Mouse (Mus musculus) natural killer cell, adult 2 months (primary cell): Measurements from ENCODE around the gene Ranbp10.
"Not testable (repeated sequence)": the region's sequence is repeated elsewhere in the genome, so short reads cannot be mapped to it uniquely, and the experiment has no call there.

Experiments used
- DNase-seq, 2 experiments: peaks; one replicate each; pipeline ENCODE4 v3.0.0; 2022; ENCODE audit warnings: low spot score in 2 of 2

Gene Ranbp10

GRCm38 (mm10) chr8:105835318-105835717 lies 8.2 kb upstream of the Ranbp10 start:
- DNase-seq = peak; percentile 80 to 87

DNA sequence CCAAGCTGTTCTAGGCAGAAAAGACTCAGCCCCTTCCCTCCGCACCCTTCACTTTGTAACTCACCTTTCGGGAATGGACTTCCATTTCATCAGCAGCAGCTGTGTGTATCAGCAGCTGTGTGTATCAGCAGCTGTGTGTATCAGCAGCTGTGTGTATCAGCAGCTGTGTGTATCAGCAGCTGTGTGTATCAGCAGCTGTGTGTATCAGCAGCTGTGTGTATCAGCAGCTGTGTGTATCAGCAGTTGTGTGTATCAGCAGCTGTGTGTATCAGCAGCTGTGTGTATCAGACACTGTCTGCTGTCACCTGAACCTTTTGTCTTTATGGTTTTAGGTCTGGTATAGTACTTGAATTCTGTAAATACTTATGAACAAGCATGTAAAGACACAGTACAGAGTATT lies 6.6 kb upstream of the Ranbp10 start:
- not testable (repeated sequence) for DNase-seq

DNA sequence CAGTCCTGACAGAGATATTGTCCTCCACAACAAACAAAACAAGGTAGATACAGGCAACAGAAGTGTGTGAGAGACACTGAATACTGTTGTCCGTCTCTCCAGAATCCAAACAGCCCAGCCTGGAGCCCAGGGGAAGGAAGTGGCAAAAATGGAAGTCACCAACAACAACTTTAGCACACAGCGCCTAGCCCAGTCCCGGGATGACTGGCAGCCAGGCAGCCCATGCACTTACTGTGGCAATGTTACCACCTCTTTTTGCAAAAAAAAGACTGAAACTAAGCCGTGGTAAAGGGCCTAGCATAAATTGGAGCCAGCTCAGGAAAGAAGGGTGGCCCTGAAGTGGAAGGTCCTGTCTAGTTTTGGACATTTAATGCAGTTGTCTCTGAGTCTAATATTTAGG lies 771 bp downstream of the Ranbp10 start:
- no peak for DNase-seq

- DNase-seq = peak in 1 of 2 experiments; percentile 20
These were observed 1.6 kb downstream of the Ranbp10 start for GRCm38 (mm10) chr8:105825506-105825905.

DNA sequence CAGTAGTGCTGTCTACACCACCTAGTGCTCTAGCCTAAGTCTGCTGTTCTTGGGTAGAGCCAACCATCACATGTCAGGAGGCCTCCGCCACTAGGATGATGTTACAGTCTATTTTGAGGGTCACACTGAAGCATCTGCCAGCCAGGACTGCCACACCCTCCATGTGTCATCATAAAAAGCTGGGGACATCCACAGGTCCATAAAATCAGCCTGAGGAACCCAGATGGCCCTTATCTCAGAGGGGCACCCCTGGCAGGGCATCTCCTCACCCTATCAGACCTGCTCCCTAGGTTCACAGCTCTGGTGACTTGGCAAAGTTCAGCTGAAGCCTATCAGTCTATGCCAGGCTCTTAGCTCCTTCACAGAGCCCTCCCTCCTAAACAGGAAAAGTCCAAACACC lies 6.2 kb downstream of the Ranbp10 start:
- no peak for DNase-seq

DNA sequence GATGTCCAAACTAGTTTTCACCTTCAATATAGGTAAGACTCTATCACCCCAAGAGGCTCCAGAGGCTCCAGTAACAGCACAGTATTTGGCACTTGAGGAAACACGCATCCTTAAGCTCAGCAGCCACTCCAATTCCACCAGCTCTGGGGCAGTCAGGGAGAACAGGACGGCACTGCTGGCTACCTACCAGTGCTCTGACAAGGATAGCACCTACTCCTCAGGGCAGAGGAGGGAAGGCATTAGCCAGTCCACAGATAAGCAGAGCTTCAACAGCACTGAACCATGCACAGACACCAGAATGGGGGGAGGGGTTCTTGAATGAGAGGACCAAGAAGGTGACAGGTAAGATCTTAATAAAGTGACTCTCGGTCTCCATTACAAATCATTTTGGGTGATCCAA lies 7.5 kb downstream of the Ranbp10 start:
- no peak for DNase-seq

GRCm38 (mm10) chr8:105813241-105813640 lies 13.9 kb downstream of the Ranbp10 start:
- no peak for DNase-seq

- no peak for DNase-seq
These were observed 14.6 kb downstream of the Ranbp10 start for GRCm38 (mm10) chr8:105812511-105812910.

- DNase-seq = no peak
These were observed 15.6 kb downstream of the Ranbp10 start for GRCm38 (mm10) chr8:105811543-105811942.

GRCm38 (mm10) chr8:105811061-105811460 lies 16.1 kb downstream of the Ranbp10 start:
- no peak for DNase-seq

DNA sequence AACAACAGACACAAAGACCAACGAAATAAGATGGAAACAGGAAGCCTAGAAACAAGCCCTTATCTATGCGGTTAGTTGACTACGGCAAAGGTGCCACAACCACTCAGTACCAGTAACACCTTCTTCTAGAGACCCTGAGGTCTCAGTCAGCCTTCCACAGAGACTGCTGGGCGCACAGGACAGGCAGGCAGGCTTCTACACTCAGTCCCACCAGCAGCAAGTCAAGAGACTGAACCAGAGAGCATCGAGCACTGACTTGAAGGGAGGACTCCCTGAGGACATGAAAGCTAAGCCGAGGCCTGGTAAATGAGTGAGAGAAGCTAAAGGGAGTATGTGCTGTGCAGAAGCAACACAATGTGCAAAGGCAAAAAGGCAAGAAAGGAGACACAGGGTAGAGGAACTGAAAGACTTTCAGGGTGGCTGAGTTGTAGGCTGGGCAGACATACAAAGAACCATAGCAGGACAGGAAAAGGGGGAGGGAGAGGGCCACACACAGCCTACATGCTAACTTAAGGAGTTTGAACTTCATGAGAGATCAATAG lies 16.8 kb downstream of the Ranbp10 start:
- DNase-seq = peak; percentile 56 to 63

GRCm38 (mm10) chr8:105808480-105808879 lies 18.7 kb downstream of the Ranbp10 start:
- peak; percentile 43 to 66 for DNase-seq

- DNase-seq = no peak
These were observed 19.4 kb downstream of the Ranbp10 start for GRCm38 (mm10) chr8:105807766-105808165.

DNA sequence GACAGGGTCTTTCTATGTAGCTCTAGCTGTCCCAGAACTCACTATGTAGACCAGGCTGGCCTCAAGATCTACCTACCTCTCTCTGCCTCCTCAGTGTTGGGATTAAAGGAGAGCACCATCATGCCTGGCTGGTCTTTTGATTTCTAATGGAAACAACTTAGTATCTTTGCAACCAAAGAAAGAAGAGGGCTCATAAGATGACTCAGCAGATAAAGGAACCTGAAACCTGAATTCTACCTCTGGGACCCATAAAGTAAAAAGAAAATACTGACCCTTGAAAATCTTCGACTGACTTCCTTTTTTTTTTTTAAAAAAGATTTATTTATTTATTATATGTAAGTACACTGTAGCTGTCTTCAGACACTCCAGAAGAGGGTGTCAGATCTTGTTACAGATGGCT lies 21.2 kb downstream of the Ranbp10 start:
- no peak for DNase-seq

DNA sequence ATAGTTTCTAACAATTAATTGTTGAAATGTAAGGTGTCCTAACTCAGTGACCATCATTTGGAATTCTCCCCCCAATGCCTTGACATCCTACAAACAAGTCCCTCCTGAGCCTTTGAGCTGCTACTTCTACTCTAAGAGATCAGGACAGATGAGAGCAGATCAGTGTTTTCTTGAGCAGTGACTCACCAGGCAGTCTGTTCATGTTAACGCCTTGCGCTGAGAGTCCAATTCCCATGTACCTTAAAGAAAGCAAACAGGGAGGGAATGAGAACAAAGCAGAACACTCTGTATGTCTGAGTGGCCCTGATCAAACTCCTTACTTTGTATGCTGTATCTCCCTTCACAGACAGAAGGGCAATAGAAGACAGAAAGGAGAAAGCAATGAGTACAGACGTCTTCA lies 21.8 kb downstream of the Ranbp10 start:
- DNase-seq = no peak

- DNase-seq = no peak
These were observed 22.4 kb downstream of the Ranbp10 start for GRCm38 (mm10) chr8:105804797-105805196.

DNA sequence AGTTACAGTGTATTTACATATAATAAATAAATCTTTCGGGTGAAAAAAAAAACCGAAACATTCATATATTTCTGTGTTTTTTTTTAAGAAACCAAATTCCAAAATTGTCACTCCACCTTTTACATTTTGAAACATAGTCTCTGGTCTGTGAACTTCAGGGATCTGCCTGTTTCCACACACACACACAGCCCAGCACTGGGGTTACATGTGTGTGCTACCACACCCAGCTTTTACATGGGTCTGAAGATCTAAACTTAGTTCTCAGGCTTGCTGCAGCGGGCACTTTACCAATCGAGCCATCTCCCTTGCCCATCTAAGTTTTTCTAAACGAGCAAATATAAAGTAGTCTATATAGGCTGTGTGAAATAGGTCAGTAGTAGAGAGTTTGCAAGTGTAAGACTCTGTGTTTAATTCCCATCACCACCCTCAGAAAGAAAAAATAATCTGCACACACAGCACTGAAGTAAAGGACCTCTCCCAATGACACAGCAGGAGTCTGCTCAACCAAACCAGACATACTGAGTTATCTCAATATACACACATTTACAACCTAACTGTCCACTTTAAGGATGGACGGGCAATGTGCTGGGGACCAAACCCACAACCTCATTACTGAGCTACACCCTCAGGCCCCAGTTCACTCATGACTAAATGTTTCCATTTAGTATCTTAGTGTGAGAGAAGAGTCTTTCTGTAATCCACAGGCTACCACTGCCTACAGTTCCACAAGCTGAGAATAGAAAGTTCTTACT lies 25.8 kb downstream of the Ranbp10 start:
- no peak for DNase-seq

DNA sequence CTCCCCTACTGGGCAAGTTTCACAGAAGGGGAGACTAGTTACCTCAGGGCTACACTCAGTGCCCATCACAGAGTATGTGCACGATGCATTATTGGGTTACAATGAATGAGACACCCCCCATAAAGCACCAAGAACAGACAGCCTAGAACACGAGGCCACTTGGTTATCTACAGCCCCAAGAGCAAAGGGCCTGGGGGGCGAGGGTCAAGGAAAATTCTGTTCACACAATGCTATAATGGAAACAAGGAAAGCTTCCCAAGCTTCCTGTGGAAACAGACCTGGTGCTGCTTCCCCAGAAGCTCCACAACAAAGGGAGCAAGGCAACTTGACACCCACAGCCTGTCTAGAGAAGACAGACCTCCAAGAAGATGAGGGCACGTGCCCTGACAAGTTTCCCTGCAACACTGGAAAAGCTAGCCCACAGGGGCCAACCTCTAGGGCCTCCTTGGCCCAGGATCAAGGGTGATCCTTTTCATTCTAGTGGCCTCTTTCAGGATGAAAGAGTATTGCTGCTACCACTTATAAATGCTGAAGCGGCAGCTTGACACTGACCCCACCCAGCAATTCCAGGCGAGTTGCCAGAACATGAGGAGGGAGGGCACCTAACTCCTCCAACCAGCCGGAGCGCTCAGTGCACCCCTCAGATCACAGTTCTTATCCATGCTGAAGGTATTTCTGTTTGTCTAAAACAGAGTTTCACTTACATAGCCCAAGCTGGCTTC lies 27.9 kb downstream of the Ranbp10 start:
- DNase-seq = no peak

DNA sequence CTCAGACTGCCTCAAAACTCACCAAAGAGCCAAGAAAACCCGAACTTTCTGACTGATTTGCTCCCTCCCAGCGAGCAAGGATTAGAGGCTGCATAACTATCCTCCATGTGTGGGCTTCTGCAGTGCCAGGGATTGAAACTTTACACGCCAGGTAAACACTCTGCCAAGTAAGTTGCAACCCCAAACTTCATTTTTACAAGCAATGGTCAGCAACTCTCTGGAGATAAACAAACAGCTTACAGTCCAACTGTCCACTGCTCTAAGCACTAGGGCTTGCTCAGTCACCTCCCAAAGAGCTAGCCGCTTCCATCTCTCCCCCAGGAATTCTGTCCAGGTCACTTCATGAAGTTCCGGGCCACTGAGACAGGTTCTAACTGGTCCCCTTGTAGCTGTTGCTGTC lies 28.7 kb downstream of the Ranbp10 start:
- DNase-seq = no peak

- no peak for DNase-seq
These were observed 31.4 kb downstream of the Ranbp10 start for GRCm38 (mm10) chr8:105795785-105796184.

DNA sequence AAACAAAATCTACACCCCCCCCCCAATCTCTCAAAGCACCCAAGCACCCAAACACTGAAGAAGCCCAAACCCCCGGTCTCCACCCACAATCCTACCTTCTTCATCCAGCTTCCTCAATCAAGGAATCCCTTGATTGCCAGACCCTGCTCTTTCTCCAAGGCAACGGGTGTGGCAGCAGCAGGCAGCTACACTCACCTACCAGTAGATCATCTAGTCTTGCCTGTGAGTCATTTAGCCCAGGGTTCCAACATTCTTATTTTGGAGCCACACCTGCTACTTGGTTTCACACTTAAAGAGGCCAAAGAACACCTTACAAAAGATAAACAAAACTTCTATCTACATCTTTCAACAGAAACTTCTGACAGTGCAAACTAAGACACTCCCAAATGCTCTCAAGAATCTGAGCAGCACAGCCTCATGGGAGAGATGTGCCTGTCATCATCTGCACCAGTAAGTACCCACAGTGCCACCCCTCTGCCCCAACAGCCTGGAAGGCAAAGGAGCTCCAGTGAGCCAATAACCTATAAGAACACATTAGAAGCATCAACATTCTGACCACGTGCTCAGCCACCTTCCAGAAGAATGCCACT lies 33.0 kb downstream of the Ranbp10 start:
- no peak for DNase-seq

GRCm38 (mm10) chr8:105793331-105793730 lies 33.8 kb downstream of the Ranbp10 start:
- no peak for DNase-seq

DNA sequence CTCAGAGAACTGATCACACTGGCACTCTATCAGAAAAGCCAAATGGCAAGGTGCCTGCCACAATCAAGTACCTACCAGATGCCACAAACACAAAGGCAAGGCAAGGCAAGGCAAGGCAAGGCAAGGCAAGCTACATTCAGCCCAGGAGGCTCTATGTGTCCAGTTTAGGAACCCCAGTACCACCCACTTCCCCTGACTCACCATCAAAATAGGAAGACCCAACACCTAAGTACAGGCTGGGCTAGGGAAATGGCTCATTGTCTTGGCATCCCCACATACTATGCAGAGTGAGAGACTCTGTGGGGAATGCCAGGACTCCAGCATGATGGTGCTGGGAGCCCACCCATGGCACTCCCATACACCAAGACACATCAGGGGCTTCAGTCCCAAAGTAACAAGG lies 37.5 kb downstream of the Ranbp10 start:
- DNase-seq = no peak
